Mouse (Mus musculus) B cell, adult 2 months (primary cell): Measurements from ENCODE around the gene Ltbp3.
"Not testable (repeated sequence)": the region's sequence is repeated elsewhere in the genome, so short reads cannot be mapped to it uniquely, and the experiment has no call there.

Source experiments
- DNase-seq, 2 experiments: peaks; one replicate each; pipeline ENCODE4 v3.0.0; 2022

Gene Ltbp3

DNA sequence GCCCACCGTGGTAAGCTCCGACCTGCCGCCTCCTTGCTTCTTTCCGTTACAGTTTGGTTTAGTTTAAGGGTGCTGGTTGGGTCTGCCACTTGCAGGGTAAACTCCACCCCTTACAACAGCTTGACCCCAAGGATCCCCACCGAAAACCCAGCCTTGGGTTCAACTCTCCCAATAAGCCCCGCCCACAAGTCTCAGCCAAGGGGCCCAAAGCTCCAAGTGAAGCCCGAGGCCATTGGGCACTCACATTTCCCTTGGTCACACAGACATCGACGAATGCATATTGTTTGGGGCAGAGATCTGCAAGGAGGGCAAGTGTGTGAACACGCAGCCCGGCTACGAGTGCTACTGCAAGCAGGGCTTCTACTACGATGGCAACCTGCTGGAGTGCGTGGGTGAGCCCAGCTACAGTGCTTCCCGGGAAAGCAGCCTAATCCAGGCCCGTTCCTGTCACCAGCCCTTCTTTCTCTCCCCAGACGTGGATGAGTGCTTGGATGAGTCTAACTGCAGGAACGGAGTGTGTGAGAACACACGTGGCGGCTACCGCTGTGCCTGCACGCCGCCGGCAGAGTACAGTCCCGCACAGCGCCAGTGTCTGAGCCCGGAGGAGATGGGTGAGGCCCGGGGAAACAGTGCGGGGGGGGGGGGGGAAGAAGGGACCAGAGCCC, 15.7 kb downstream of the Ltbp3 start:
- DNase-seq: no peak

DNA sequence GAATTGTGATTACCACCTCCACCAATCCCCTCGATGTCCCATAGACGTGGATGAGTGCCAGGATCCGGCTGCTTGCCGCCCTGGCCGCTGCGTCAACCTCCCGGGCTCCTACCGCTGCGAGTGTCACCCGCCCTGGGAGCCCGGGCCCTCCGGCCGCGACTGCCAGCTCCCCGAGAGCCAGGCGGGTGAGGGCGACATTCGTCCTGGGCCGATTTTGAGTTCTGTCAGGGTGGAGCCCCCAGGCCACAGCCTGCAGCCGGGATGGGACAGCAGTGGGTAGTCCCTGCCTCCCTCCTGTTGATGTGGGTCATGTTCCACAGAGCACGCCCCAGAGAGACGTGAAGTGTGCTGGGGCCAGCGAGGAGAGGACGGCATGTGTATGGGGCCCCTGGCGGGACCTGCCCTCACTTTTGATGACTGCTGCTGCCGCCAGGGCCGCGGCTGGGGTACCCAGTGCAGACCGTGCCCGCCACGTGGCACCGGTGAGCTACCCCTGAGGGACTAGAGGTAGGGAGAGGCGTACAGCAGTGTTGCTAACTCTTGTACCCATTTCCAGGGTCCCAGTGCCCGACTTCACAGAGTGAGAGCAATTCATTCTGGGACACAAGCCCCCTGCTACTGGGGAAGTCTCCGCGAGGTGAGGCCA, 16.4 kb downstream of the Ltbp3 start:
- DNase-seq: no peak

DNA sequence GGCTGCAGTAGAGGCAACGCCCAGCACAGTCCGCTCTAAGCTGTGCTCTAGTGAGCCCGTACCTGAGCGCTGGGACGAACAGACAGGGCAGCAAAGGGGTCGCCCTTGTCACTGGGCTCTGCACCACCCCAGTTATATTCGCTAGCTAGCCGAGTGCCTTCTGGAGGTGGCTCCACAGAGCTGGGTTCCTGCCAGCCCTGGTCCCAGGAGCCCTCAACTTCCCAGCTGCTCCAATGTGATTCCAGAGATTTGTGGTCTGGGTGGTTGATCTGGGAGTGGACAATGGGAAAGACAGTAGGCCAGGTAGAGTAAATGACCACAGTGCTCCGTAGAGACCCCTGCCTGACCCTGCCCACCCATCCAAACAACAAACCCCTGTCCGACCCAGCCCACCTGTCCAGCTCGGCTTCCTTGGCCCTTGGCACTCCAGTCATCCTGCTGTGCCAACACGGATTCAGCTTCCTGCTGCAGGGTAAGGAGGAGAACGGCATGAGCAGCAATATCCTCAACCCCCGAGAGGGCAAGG, 18.2 kb downstream of the Ltbp3 start:
- no peak for DNase-seq

DNA sequence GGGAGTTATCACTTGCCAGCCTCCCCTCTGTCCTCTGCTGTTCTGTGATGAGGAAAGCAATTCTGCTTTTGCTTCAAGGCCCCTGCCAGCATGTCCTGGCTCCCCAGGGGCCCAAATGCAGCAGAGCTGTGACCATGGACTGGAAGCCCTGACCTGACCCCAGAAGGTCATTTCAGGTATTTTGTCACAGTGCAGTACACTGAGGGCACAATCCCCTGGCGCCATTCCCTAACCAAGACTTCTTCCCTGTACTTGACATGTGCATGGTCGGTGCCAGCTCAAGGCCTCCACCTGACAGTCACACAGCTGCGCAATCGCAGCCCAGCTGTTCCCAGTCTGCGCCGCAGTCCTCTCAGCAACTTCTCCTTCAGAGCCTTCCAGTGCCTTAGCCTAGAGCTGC, 22.5 kb downstream of the Ltbp3 start:
- DNase-seq: no peak

DNA sequence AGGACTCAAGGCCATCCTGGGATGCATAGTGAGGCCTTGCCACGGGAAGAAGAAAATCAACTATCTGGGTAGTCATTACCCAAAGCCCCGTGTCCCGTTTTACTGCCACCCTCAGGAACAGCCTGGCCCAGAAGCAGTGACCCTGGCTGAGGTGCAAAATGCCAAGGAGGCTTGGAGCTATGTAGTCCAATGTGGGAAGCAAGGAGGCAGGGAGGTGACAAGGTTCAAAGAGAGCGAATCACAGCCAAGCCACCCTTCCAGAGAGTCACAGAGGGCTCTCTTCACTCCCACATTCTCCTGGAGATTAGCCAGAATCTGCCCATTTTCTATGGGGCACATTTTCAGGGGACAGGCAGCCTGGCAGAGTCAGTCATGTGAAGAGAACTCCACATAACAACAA, 26.6 kb downstream of the Ltbp3 start:
- no peak for DNase-seq

DNA sequence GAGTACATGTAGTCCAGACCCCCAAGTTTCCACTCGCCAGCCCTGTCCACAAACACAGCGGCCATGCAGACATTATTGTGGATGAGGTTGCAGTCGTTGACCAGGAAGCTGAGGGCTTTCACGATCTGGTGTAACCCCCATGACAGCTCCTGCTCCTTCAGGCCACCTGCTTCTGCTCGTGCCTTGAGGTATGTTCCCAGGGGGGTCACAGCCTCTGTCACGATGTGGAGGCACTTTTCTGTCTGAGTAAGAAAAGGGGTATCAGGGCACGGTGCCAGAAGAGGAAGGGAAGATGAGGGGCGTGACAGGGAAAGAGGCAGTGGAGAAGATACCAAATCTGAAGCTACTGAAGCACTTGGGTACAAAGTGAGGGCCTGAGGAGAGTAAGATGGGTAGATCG, 29.6 kb downstream of the Ltbp3 start:
- DNase-seq: no peak

DNA sequence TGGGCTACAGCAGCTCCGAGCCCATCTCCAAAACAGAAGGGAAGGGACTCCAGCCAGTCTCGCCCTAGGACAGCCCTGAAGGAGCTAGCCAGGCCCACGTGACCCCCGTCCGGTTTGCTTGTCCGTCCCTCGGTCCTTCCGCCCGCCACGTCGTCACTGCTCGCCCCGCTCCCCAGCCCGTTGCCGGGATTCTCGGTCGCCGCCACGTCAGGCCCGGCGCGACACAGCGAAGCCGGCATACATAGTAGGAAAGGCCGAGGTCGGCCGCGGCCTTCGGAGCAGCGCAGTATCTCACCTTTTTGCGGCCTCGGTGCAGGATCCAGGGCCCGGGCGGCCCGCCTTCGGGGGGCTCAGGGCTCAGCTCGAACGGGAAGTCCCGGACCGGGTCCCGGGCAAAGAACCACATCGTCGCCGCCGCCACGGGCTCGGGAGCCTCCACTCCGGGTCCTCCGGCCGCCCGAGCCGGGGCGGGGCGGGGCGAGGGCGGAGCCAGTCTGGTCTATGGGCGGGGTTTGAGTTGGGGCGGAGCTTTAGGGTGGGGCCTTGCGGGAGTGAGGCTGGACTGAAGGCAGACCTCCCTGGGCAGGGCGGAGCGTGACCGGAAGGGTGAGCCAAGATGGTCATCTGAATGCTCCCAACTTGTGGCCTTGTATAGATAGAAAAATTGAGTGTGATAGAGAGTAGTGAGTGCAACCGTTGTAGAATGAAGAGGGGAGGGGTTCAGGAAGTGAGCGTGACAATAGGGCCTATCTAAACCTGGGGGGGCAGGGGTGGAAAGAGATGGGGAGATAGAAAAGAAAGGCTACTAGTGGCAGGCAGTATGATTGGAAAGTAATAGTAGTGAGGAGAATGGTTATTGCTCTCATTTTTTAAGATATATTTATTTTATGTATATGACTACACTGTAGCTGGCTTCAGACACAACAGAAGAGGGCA, 30.5 kb downstream of the Ltbp3 start, which contains the start of gene Scyl1:
Gene Scyl1 (minus strand): TSS at position 495 of the 936 bp plus-strand sequence.
- peak; percentile 97 to 98 for DNase-seq

DNA sequence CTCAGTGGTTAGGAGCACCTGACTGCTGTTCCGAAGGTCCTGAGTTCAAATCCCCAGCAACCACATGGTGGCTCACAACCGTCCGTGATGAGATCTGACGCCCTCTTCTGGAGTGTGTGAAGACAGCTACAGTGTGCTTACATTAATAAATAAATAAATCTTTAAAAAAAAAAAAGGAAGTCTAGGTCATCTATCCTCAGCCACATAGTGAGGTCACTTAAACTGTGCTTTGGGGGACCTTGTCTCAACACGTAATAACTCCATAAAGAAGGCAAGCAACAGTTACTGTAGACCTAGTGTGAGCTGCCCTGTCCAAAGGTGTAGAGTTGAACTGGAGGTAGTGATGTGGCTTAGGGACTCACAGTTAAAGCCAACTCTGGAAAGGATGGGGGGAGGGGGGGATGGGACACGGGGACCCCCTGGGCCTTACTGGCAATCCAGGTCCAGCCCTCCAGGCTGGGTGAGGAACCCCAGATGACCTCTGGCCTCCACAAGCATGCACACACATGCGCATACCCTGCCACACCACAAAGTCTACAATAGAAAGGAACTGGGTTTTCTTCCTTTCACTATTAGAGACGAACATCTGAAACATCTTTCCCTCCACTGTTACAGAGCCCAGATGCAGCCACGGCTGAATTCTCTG, 36.8 kb downstream of the Ltbp3 start:
- DNase-seq: no peak

DNA sequence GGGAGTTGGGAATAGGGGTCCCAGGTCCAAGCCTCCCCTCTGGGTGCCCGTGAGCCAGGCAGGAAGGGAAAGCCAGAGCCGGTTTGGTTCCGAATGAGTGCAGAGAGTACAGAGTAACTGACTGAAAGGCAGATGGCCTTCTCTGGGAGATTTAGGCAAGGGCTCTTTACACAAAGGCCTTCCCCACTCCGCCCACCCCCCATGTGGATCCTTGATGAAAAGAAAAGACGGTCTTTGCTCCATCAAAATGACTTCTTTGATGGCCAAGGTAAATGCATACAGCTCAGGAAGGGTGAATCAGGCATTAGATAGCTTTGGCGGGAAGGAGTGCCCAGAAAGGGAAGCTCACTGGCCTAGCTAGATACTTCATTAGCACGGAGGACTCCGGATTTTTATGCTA, 37.6 kb downstream of the Ltbp3 start:
- DNase-seq: no peak

DNA sequence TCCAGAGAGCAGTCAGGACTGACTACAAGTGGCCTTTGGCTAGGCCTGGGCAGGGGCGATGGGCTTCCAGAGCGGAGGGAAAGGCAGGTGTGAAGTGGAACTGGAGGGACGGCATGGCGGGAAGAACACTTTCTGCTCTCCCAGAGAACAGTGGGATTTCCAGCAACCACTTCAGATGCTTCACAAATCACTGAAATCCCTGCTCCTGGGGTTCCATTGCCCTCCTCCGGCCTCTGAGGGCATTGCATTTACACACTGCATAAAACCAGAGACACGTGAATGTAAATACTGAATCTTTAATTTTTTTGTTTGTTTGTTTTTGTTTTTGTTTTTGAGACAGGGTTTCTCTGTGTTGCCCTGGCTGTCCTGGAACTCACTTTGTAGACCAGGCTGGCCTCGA, 39.5 kb downstream of the Ltbp3 start:
- peak; percentile 47 to 48 for DNase-seq

DNA sequence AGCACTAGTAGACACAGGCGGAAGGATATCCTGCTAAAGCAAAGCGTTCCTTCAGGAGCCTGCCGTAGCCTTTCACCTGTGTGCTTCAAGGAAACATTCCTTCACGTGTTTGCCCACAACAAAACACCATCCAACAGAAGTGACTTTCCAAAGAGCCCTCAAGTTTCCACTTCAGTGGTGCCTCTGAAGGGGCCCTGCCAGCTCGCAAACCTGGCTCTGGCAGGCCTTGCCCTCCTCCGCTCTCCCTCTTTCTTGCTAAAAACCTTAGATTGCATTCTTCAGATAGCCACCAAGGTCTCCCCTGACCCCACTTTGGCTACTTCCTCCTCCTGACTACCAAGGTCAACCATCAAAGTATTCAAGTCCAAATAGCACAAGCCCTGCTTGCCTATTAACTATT, 40.8 kb downstream of the Ltbp3 start:
- DNase-seq: no peak

DNA sequence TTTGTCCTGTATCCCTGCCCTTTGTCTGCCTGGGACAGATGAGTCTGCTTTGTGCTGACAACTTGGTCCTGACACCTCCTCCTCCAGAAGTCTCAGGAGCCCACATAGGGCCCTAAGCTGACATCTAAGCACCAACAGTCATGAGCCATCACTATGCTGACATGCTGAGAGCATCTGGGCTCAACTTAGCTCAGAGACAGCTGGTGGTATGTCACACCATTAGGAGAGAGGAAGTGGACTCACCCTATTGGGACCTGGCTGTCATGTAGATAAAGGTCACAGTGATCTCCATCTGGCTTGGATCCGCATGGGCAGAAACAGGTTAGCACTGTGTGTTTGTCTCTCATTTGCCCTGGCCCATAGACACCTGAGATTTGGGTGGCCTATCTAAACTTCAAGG, 41.4 kb downstream of the Ltbp3 start:
- DNase-seq: no peak

DNA sequence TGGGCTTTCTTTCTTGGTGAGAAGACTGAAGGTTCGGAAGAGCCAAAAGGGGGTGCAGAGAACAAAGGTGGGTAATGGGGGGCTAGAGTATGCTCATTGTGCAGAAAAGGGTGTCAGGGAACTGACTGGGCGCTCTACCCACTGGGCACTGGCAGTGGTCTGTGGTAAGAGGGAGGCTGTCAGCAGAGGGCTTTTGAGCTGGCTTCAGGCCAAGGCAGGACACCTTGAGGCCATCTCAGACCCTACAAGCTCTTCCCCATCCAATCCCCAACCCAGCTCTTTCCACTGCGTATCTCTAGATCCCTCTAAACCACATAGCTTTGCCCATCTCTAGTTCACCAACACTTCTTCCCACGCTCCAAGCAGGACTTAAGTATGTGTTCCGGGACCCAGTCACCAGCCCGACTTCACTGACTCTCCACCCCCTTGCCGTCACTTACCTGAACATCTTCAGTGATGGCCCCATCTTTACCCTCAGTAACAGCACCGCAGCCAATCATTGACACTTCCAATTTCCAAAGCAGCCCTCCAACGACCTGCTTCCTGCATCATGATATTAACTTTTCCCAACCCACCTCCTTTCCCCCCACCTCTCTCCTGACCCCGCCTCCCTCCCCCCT, 44.4 kb downstream of the Ltbp3 start:
- no peak for DNase-seq

DNA sequence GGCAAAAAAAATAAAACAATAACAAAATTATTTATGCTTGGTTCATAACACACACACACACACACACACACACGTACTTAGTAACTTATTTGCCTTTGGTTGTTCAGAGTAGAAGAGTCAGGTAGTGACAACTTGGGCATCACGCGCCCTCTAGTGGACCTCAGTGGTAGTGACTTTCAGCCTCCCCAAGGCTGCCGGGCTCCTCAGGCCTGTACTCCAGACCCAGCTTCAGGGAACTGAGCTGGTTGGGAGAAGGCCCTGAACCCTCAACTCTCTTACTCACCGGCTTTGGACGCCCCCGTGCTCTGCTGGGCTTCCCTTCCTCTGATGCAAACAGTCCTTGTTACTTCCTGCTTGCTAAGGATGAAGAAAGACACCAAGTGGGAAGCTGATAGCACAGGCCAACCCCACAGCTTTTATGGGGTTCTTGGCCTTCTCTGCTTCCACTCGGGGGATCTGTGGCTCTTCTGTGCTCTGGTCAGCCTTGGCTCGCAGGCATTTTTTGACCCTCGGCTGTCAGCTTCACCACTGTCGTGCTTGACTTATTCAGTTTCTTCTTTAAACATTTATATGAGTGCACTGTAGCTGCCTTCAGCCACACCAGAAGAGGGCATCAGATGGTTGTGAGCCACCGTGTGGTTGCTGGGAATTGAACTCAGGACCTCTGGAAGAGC, 45.9 kb downstream of the Ltbp3 start:
- DNase-seq: peak; percentile 92

DNA sequence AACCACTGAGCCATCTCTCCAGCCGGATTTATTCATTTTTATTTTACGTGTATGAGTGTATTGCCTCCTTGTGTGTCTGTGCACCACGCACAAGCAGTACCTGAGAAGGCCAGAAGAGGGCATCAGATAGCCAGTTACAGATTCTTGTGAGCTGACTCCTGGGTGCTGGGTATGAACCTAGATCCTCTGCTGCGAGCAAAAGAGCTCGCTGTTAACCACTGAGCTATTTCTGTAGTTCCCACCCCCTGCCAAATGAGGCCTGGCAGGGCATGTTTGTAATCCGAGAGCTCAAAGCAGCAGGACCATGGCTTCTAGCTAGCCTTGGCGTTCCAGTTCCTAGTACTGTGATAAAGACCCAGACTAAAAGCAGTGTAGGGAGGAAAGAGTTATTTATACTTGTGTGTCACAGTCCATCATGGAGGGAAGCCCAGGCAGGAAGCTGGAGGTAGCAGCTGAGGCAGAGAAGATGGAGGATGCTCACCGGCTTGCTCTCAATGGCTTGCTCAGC, 46.5 kb downstream of the Ltbp3 start:
- peak; percentile 88 to 89 for DNase-seq

DNA sequence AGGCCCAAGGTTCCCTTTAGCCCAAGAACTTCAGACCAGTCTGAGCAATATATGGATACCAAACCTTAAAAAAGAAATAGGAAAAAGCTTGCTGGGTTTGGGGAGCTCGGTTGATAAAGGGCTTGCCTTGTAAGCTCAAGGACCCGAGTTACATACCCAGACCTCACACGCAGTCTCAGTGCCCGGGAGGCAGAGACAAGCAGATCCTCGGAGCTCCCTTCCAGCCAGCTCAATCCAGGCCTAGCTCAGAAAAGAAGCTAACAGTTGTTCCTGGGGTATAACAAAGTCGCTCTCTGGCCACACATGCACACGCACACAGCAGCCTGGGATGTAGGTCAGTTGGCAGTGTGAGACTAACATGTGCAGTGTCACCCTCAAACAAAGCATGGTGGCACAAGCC, 47.2 kb downstream of the Ltbp3 start:
- no peak for DNase-seq

DNA sequence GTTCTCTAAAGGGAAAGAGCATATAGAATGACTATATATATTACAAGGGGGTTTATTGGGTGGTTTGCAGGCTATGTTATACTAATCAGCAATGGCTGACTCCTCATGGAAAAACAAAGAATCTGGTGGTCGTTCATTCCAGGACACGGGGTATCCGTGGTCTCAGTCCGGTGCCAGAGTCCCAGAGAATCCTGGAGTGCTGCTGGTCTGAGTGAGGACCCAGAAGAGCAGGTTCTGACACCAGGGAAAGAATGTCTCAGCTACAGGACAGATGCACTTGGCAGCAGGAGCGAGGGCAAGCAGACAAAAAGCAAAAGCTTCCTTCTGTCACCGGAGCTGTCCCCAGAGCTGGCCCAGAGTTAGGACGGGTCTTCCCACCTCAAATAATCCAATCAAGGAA, 47.9 kb downstream of the Ltbp3 start:
- no peak for DNase-seq

DNA sequence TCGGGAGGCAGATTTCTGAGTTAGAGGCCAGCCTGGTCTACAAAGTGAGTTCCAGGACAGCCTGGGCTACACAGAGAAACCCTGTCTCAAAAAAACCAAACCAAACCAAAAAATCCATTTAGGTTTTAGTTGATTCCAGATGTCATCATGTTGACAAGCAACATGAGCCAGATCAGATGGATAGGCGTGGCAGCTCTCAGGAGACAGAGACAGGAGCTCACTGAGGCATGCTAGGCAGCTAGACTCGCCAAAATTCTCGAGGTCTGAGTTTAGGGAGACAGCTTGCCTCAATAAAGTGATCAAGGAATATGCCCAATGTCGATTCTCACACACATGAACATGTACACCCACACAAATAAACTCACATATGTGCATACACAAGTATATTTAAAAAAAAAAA, 48.4 kb downstream of the Ltbp3 start:
- no peak for DNase-seq

DNA sequence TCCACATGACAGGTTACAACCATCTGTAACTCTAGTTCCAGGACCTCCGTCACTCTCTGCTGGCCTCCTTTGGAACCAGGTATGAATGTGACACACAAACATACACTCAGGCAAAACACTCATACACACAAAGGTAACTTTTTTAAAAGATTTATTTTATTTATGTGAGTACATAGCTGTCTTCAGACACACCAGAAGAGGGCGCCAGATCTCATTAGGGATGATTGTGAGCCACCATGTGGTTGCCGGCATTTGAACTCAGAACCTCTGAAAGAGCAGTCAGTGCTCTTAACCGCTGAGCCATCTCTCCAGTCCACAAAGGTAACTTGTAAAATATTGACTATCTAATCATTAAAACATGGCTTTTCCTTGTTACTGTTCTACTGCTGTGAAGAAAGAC, 50.6 kb downstream of the Ltbp3 start:
- DNase-seq: no peak

DNA sequence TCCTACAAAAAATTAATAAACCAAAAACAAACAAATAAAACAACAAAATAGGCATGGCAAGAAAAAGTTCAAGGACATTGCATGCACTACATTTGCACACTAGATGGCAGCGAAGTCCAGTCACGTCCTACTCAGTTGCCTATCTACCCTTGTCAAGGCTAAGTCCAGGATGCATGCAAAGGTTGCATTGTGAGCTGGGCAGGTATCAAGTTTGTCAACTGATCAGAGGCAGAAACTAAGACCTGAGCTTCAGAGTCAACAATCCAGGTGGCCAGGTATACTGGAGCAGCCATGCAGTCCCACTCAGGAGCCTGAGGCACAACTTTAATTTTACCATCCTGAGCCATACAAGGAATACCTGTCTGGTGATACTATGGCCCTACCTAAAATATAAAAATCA, 52.4 kb downstream of the Ltbp3 start:
- DNase-seq: peak; percentile 68 to 71

DNA sequence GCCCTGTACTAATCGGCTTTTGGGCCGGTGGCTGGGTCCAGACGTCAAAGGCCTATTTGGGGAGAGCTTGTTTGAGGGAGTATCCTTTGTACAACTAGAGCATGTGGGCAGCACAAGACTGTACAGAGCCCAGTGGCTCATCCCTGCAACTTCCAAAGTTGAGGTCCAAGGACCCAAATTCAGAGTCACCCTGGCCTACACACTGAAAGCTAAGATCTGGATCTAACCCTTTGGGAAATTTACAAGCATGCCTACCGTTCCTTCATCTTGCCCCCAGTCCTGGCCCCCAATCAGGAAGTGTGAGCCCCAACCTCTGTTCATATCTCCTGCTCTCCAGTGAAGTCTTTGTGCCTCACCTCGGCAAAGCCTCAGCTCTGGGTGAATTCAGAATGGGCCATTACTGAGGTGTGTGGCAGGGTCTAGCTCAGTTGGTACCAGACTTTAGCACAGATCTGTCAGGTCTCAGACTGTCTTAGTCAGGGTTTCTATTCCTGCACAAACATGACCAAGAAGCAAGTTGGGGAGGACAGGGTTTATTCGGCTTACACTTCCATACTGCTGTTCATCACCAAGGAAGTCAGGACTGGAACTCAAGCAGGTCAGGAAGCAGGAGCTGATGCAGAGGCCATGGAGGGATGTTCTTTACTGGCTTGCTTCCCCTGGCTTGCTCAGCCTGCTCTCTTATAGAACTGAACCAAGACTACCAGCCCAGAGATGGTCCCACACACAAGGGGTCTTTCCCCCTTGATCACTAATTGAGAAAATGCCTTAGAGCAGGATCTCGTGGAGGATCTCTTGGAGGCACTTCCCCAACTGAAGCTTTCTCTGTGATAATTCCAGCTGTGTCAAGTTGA, 53.4 kb downstream of the Ltbp3 start:
- DNase-seq: not testable (repeated sequence)
